Mouse (Mus musculus) embryo, embryonic 11.5 days (tissue): ENCODE data around the gene Eif4ebp2.

Experiments used
- DNase-seq: peaks from one replicate; pipeline ENCODE4 v3.0.0-alpha.2; 2012; ENCODE audit warnings: low read depth, low spot score

Eif4ebp2 gene

GRCm38 (mm10) chr10:61452645-61453044 lies at the start of gene Eif4ebp2:
TSS of gene Eif4ebp2 (minus strand) at chr10:61452661.
- DNase-seq: peak; percentile 99

DNA sequence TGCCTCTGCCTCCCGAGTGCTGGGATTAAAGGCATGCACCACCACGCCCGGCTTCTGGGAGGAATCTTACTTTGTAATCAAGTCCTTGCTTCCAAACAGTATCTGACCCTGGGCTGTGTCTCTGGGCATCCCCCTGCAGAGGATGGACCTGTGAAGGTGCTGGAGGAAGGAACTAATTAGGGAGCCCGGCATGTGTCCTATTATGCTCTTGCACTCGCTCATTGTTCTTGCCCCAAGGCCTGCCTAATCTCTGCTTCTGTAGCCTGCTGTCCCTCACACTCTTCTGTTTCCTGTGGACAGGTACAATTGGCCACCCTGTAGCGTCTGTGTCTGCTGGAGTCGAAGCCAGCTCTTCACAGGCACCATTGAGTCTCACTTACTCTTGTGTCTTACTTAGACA lies 48.3 kb upstream of the Eif4ebp2 start:
- no peak for DNase-seq

DNA sequence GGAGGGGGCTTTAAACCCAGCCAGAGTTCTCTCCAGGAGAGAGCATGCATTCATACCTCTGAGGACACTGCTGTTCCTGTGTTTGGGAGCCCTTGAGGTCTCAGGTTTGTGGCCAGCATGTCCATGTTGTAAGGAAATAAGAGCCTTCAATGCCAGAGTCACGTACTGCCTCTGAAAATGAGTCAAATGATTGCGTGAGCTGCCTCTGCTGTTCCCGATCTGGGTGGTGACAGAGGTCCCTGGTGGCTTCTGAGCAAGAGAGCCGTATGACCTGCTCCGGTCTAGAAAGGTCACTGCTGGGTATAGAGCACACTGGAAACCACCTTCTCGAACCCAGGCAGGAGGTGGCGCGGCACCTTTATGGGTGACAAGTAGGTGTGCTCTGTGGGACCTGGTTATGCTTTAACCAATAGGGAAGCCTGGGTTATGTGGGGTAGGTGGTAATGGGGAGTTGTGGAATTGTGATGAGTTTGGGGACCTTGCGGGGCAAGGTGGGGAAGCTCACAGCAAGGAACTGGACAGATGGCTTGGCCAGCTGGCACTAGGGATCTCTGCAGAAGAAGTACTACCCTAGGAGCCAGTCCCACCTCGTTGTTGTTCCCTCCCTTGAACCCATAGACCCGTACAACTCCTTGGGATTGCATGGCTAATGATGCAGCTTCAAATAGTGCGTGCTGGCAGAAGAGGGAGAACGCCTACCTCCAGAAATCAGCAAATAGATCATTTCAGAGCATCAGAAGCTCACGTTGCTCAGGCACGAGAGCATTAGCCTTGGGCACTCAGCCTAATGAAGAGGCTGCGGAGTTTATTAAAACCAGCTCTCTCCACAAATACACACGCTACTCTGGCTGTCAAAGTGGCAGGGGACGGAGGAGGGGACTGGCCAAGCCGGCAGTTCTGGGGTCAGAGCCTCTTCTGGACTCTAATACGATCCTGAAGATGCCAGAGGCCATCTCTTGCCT lies 47.3 kb upstream of the Eif4ebp2 start:
- DNase-seq: no peak

DNA sequence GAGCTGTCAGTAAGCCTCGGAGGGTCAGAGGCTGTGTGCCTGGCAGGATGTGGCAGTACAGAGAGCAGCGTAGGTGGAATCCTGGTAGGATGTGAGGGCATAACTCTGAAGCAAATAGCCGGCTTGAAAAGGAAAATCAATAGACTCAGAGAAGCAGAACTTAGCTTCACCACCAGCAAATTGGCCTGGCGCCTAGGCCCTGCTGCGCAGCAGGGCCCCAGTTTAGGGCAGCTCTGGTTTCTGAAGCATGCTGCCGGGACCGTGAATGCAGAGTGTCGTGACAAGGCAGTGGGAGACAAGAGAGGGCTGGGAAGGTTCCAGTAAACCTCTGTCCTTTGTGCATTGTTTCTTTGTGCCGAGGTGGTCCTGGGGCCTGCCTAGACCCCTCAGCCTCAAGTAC lies 43.8 kb upstream of the Eif4ebp2 start:
- no peak for DNase-seq

- DNase-seq: no peak
Measured at GRCm38 (mm10) chr10:61495461-61495860, 43.0 kb upstream of the Eif4ebp2 start.

DNA sequence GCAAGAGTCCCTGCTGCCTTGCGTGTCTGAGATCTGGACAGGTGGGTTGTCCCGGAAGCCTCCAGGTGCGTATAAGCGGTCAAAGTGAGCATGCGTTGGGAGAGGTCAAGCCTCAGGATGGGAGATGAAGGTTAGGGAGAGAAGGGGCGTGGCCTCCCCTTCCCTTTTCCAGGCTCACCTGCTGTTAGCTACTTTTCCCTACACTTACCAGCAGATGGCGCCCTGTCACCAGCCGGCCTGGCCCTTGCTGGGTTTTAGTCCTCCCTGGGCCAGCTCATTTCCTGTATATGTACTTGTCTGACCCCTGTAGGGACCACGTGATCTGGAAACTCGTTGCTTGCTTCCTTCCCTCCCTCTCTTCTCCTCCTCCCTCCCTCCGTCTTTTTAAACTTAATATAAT lies 39.6 kb upstream of the Eif4ebp2 start:
- DNase-seq: peak; percentile 75

GRCm38 (mm10) chr10:61491573-61491972 lies 39.1 kb upstream of the Eif4ebp2 start:
- DNase-seq: no peak

GRCm38 (mm10) chr10:61488522-61489110 lies 36.2 kb upstream of the Eif4ebp2 start:
- DNase-seq: no peak

- no peak for DNase-seq
Measured at GRCm38 (mm10) chr10:61486551-61487339, 34.3 kb upstream of the Eif4ebp2 start.

DNA sequence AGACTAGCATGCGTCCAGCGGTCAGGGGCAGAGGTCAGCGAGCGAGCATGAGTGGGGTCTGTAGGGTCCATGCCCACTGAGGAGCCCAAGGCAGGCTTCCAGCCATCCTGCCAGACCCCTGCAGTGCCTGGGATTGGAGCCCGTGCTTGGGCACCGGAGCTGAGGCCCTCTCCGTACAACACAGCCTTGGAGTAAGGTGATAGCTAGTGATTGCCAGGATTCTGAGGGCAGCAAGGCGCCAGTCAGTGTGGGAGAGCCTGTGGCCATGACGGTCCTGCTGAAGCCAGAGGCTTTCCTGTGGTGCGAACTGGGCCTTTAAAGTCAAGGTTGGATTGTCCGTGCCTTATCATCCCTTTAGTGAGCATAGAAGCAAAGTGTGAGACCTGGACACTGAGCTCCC lies 32.3 kb upstream of the Eif4ebp2 start:
- no peak for DNase-seq

GRCm38 (mm10) chr10:61482771-61483170 lies 30.3 kb upstream of the Eif4ebp2 start:
- DNase-seq: no peak

DNA sequence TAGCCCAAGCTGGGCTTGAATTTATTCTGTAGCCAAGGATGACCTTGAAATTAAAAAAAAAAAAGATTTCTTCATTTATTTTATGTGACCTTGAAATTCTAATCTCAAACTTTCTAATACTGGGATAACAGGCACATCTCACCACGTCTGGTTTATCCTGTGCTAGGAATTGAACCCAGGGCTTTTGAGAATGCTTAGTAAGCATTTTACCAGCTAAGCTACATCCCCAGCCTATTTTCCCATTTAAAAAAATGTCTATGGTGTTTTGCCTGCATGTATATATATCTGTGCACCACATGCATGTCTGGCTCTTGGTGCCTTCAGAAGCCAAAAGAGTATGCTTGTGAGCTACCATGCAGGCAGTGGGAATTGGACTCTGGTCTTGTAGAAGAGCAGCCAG lies 28.0 kb upstream of the Eif4ebp2 start:
- no peak for DNase-seq

GRCm38 (mm10) chr10:61479927-61480326 lies 27.5 kb upstream of the Eif4ebp2 start:
- DNase-seq: no peak

DNA sequence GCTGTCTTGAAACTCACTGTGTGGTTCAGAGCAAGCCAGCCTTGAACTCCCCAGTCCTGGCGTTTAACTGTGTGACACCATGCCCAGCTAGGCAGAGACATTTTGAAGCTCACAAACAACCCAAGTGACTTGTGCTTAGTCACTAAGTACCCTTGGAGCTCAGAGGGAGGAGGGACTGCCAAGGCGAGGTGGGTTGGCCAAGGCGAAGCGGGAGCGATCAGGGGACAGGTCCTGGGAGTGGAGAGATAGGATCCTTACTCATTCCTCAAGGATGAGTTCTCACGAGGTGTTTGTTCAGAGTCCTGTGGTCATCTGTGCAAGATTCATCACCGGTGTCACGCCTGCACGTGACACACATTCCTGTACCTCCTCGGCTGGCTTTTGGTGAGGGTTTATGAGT lies 27.0 kb upstream of the Eif4ebp2 start:
- no peak for DNase-seq

DNA sequence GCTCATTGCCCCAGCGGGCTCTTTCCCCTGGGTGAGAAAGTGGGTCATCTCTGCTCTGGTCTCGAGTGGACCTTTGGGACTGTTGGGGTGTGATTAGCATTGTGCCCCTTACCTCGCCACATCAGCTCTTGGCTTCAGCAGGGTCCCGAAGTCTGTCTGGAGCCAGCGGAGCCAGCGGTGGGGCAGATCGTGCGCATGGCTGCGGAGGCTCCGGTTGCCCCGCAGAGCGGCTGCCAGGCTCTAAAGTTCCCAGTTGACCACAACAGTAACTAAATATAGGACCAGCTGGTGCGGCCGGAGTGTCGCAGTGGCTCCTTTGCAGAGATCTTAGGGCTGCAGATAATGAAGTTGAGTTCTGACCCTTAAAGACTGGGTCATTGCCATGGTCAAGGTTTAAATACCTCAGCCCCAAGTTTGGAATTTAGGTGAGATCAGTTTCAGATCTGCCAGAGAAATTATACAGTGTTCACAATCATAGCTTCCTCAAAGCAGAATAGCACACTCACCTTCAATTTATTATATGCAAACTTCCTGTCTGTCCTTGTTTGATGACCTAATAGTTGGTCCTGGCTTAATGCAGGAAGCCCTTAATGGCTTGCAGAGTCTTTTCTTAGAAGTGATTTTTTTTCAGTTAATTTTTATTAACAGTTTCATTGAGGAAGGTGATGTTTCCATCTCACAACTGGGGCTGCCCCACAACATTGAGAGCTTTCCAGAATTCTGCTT lies 24.1 kb upstream of the Eif4ebp2 start:
- DNase-seq: no peak

- peak; percentile 95 for DNase-seq
Measured at GRCm38 (mm10) chr10:61475594-61476439, 23.4 kb upstream of the Eif4ebp2 start, which contains the start of gene Lrrc20. TSS of gene Lrrc20 (plus strand) at chr10:61475801.

- DNase-seq: no peak
Measured at GRCm38 (mm10) chr10:61474344-61474743, 21.9 kb upstream of the Eif4ebp2 start.

DNA sequence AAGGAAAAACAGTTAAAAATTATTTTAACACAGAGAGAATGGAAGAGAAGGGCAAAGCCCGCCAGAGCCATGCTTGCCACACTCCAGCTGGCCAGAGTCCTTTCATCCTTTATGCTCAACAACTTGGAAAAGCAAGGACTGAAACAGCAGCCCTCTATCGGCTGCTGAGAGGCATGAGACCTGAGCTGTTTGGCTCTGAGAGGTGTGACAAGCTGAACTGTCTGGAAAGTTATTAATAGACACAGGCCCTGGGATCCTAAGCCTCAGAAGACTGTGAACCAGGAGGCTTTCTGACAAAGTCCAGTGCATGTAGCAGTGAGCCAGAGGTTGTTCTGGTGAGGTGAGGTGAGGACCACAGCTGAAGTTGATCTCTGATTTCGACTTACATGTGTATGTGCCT lies 21.2 kb upstream of the Eif4ebp2 start:
- DNase-seq: no peak

- DNase-seq: no peak
Measured at GRCm38 (mm10) chr10:61468900-61469299, 16.4 kb upstream of the Eif4ebp2 start.

- peak; percentile 46 for DNase-seq
Measured at GRCm38 (mm10) chr10:61466873-61467272, 14.4 kb upstream of the Eif4ebp2 start.
